Mouse (Mus musculus) midbrain, embryonic 15.5 days (tissue): ENCODE results near the gene Umad1. TPM values are rescaled to one million over a fixed set of nuclear protein-coding genes. Genes with fewer than 3 reads are reported as not detected.

ENCODE experiments used
- ATAC-seq: fragments of 200-750 bp; cut with Nextera tagmentation; replicated peaks from 2 replicates; pipeline ENCODE4 v1.8.0; 2017; ENCODE audit warnings: moderate TSS enrichment
- H3K27ac ChIP-seq: fragments of 300-500 bp; sonication (generic); 2 replicates; pipeline ENCODE4 v1.5.1; 2015; ENCODE audit warnings: mild to moderate bottlenecking, inconsistent platforms
- H3K27me3 ChIP-seq: fragments of 300-500 bp; sonication (generic); replicated peaks from 2 replicates; pipeline ENCODE4 v1.6.1; 2015; ENCODE audit warnings: inconsistent platforms
- H3K36me3 ChIP-seq: fragments of 300-500 bp; sonication (generic); replicated peaks from 2 replicates; pipeline ENCODE4 v1.6.1; 2015; ENCODE audit warnings: inconsistent platforms
- H3K4me1 ChIP-seq: fragments of 300-500 bp; sonication (generic); 2 replicates; pipeline ENCODE4 v1.6.1; 2015; ENCODE audit warnings: inconsistent platforms
- H3K4me2 ChIP-seq: fragments of 300-500 bp; sonication (generic); 2 replicates; pipeline ENCODE4 v1.6.1; 2015; ENCODE audit warnings: inconsistent platforms, mild to moderate bottlenecking, moderate library complexity
- H3K4me3 ChIP-seq: fragments of 300-500 bp; sonication (generic); 2 replicates; pipeline ENCODE4 v1.5.1; 2015; ENCODE audit warnings: mild to moderate bottlenecking, inconsistent platforms
- H3K9ac ChIP-seq: fragments of 300-500 bp; sonication (generic); 2 replicates; pipeline ENCODE4 v1.6.1; 2015; ENCODE audit warnings: mild to moderate bottlenecking, inconsistent platforms
- H3K9me3 ChIP-seq: fragments of 300-500 bp; sonication (generic); 2 replicates; pipeline ENCODE4 v1.6.1; 2016; ENCODE audit warnings: inconsistent platforms
- WGBS: fragments of 180-500 bp; shearing (Covaris S2); methylation state at CpG from one replicate; pipeline ENCODE4 v1.1.7; 2015; ENCODE audit warnings: mixed read lengths; 5-methylcytosine and 5-hydroxymethylcytosine counted together
- polyA plus RNA-seq: library from polyadenylated mRNA; unstranded; fragments of >200 nt; fragmentation: Nextera tagmentation; extraction: Ambion mirVana; gene quantifications from 2 replicates; pipeline ENCODE4 v1.2.1, GENCODE M21; 2015

The Umad1 gene
- polyA plus RNA-seq, 1 experiment from 2014 or later = 59.6 TPM

- no peak for ATAC-seq
- no peaks in the 10 kb centered on the region for H3K4me1 ChIP-seq
- 100% methylated on average over 1 of the region's 1 CpGs for WGBS
- H3K27ac ChIP-seq = no peak overlapping the region
- H3K9me3 ChIP-seq = no peaks in the 10 kb centered on the region
- H3K36me3 ChIP-seq = no peaks in the 10 kb centered on the region
- no peak overlapping the region for H3K4me3 ChIP-seq
- no peak overlapping the region for H3K4me2 ChIP-seq
- H3K9ac ChIP-seq = no peak overlapping the region
- no peaks in the 10 kb centered on the region for H3K27me3 ChIP-seq
Observed at GRCm38 (mm10) chr6:8333380-8333779, 74.3 kb downstream of the Umad1 start.

GRCm38 (mm10) chr6:8336487-8337390 is 77.7 kb downstream of the Umad1 start:
- no peak overlapping the region for H3K9ac ChIP-seq
- no peaks in the 10 kb centered on the region for H3K27me3 ChIP-seq
- H3K9me3 ChIP-seq = no peaks in the 10 kb centered on the region
- H3K4me3 ChIP-seq = no peak overlapping the region
- H3K4me1 ChIP-seq = no peaks in the 10 kb centered on the region
- ATAC-seq = no peak
- H3K27ac ChIP-seq = no peak overlapping the region
- H3K4me2 ChIP-seq = no peak overlapping the region
- 83% methylated on average over 9 of the region's 9 CpGs for WGBS
- no peaks in the 10 kb centered on the region for H3K36me3 ChIP-seq

- H3K4me2 ChIP-seq = no peak overlapping the region
- H3K27ac ChIP-seq = no peak overlapping the region
- no peak overlapping the region for H3K9ac ChIP-seq
- 86% methylated on average over 6 of the region's 6 CpGs for WGBS
- no peak overlapping the region for H3K4me3 ChIP-seq
- no peaks in the 10 kb centered on the region for H3K4me1 ChIP-seq
- H3K9me3 ChIP-seq = no peaks in the 10 kb centered on the region
- no peak for ATAC-seq
- no peaks in the 10 kb centered on the region for H3K27me3 ChIP-seq
- no peaks in the 10 kb centered on the region for H3K36me3 ChIP-seq
Observed at GRCm38 (mm10) chr6:8339453-8339852, 80.4 kb downstream of the Umad1 start.

- Histone ChIP-seq H3K9me3 (no peaks in the 10 kb centered on the region), H3K4me1 (no peaks in the 10 kb centered on the region), H3K36me3 (no peaks in the 10 kb centered on the region), H3K4me2 (no peak overlapping the region), H3K27me3 (no peaks in the 10 kb centered on the region), H3K4me3 (no peak overlapping the region), H3K9ac (no peak overlapping the region), H3K27ac (no peak overlapping the region)
- 95% methylated on average over 4 of the region's 4 CpGs for WGBS
- ATAC-seq = no peak
Observed at GRCm38 (mm10) chr6:8343271-8343670, 84.2 kb downstream of the Umad1 start.

GRCm38 (mm10) chr6:8345219-8345856 is 86.2 kb downstream of the Umad1 start:
- H3K9me3 ChIP-seq = no peaks in the 10 kb centered on the region
- H3K27me3 ChIP-seq = no peaks in the 10 kb centered on the region
- no peak overlapping the region for H3K4me2 ChIP-seq
- ATAC-seq = no peak
- no peak overlapping the region for H3K9ac ChIP-seq
- H3K36me3 ChIP-seq = no peaks in the 10 kb centered on the region
- H3K4me3 ChIP-seq = no peak overlapping the region
- WGBS = 72% methylated on average over 5 of the region's 5 CpGs
- H3K4me1 ChIP-seq = no peaks in the 10 kb centered on the region
- H3K27ac ChIP-seq = no peak overlapping the region

GRCm38 (mm10) chr6:8347154-8347553 is 88.1 kb downstream of the Umad1 start:
- no peak for ATAC-seq

GRCm38 (mm10) chr6:8348344-8348743 is 89.3 kb downstream of the Umad1 start:
- Histone ChIP-seq H3K4me1 (peaks cover 15% of the 10 kb centered on the region), H3K4me2 (no peak overlapping the region), H3K9me3 (no peaks in the 10 kb centered on the region), H3K4me3 (no peak overlapping the region), H3K36me3 (no peaks in the 10 kb centered on the region), H3K9ac (no peak overlapping the region), H3K27ac (no peak overlapping the region), H3K27me3 (no peaks in the 10 kb centered on the region)
- no peak for ATAC-seq
- 92% methylated on average over 1 of the region's 1 CpGs for WGBS

More at GRCm38 (mm10) chr6:8347154-8347553, 88.1 kb downstream of the Umad1 start:
- 100% methylated on average over 2 of the region's 2 CpGs for WGBS
- H3K27ac ChIP-seq = no peak overlapping the region
- no peak overlapping the region for H3K4me3 ChIP-seq
- H3K27me3 ChIP-seq = no peaks in the 10 kb centered on the region
- no peaks in the 10 kb centered on the region for H3K9me3 ChIP-seq
- no peak overlapping the region for H3K4me2 ChIP-seq
- H3K9ac ChIP-seq = no peak overlapping the region
- H3K36me3 ChIP-seq = no peaks in the 10 kb centered on the region
- H3K4me1 ChIP-seq = 0 out of 2 replicates have a peak, but pooled peaks cover 4% of the 10 kb centered on the region

GRCm38 (mm10) chr6:8349060-8349670 is 90.1 kb downstream of the Umad1 start:
- Histone ChIP-seq H3K4me1 (peaks cover 21% of the 10 kb centered on the region), H3K36me3 (no peaks in the 10 kb centered on the region), H3K4me2 (no peak overlapping the region), H3K4me3 (no peak overlapping the region), H3K27me3 (no peaks in the 10 kb centered on the region), H3K9ac (no peak overlapping the region), H3K27ac (no peak overlapping the region), H3K9me3 (no peaks in the 10 kb centered on the region)
- WGBS = 90% methylated on average over 2 of the region's 2 CpGs
- no peak for ATAC-seq

- H3K4me2 ChIP-seq = no peak overlapping the region
- no peak overlapping the region for H3K9ac ChIP-seq
- peaks cover 25% of the 10 kb centered on the region for H3K4me1 ChIP-seq
- no peaks in the 10 kb centered on the region for H3K36me3 ChIP-seq
- ATAC-seq = no peak
- H3K27ac ChIP-seq = no peak overlapping the region
- H3K4me3 ChIP-seq = no peak overlapping the region
- H3K9me3 ChIP-seq = no peaks in the 10 kb centered on the region
- no peaks in the 10 kb centered on the region for H3K27me3 ChIP-seq
- WGBS = 95% methylated on average over 2 of the region's 2 CpGs
Observed at GRCm38 (mm10) chr6:8351507-8351906, 92.4 kb downstream of the Umad1 start.

- no peaks in the 10 kb centered on the region for H3K36me3 ChIP-seq
- no peak overlapping the region for H3K4me3 ChIP-seq
- no peaks in the 10 kb centered on the region for H3K27me3 ChIP-seq
- peak overlapping the region; percentile 17; the same call in 1 of the 2 replicates for H3K27ac ChIP-seq
- H3K4me1 ChIP-seq = peaks cover 25% of the 10 kb centered on the region
- 15% methylated on average over 12 of the region's 12 CpGs for WGBS
- H3K4me2 ChIP-seq = peak overlapping the region; percentile 24
- no peaks in the 10 kb centered on the region for H3K9me3 ChIP-seq
- H3K9ac ChIP-seq = no peak overlapping the region; the same call in 1 of the 2 replicates
- ATAC-seq = peak; percentile 64
Observed at GRCm38 (mm10) chr6:8352533-8353168, 93.6 kb downstream of the Umad1 start.

- no peak overlapping the region for H3K4me3 ChIP-seq
- H3K27ac ChIP-seq = no peak overlapping the region
- 27% methylated on average over 4 of the region's 4 CpGs for WGBS
- ATAC-seq = peak; percentile 55; the same call in 1 of the 2 replicates
- H3K27me3 ChIP-seq = no peaks in the 10 kb centered on the region
- H3K4me1 ChIP-seq = peaks cover 25% of the 10 kb centered on the region
- no peaks in the 10 kb centered on the region for H3K36me3 ChIP-seq
- H3K4me2 ChIP-seq = no peak overlapping the region
- no peak overlapping the region for H3K9ac ChIP-seq
- no peaks in the 10 kb centered on the region for H3K9me3 ChIP-seq
Observed at GRCm38 (mm10) chr6:8353461-8353860, 94.4 kb downstream of the Umad1 start.

- Histone ChIP-seq H3K9me3 (no peaks in the 10 kb centered on the region), H3K4me2 (no peak overlapping the region), H3K36me3 (no peaks in the 10 kb centered on the region), H3K27me3 (no peaks in the 10 kb centered on the region), H3K9ac (no peak overlapping the region), H3K4me3 (no peak overlapping the region), H3K27ac (no peak overlapping the region), H3K4me1 (peaks cover 25% of the 10 kb centered on the region)
- WGBS = 88% methylated on average over 4 of the region's 4 CpGs
- no peak for ATAC-seq
Observed at GRCm38 (mm10) chr6:8354846-8355245, 95.8 kb downstream of the Umad1 start.
